Mouse (Mus musculus) heart, postnatal 14 days (tissue): ENCODE measurements at regions not wholly inside any gene's neighbourhood (a gene's known extent, or its start where the extent isn't known, plus 50 kb on each side); places are given as distances from the start of the nearest gene placed in this dataset.
A peak's percentile ranks its signal among the peaks of the same experiment; 100 is the strongest.

Source experiments
- DNase-seq, 2 experiments: peaks; one replicate each; pipeline ENCODE4 v3.0.0; 2021 to 2022
- intact Hi-C: fragments of 180-260 bp; cut with DNase I; formaldehyde crosslinking; loops from one replicate; pipeline ENCODE4 v1.15.1; 2025

GRCm38 (mm10) chr1:42623766-42624165, 71.8 kb upstream of the Pou3f3 start:
- DNase-seq, result no peak
- intact Hi-C loops, result no loop called here

- no peak for DNase-seq
- intact Hi-C loops, result no loop called here
Measured at GRCm38 (mm10) chr1:42628800-42629199, 66.8 kb upstream of the Pou3f3 start.

GRCm38 (mm10) chr1:42629465-42630261, 65.9 kb upstream of the Pou3f3 start:
- peak; percentile 6 to 19 for DNase-seq
- intact Hi-C loops, result no loop called here

GRCm38 (mm10) chr1:42632286-42632685, 63.3 kb upstream of the Pou3f3 start:
- intact Hi-C loops, result no loop called here
- peak; percentile 43 to 56 for DNase-seq

GRCm38 (mm10) chr1:42636558-42636957, 59.0 kb upstream of the Pou3f3 start:
- intact Hi-C loops, result no loop called here
- no peak for DNase-seq
